Mouse (Mus musculus): ENCODE data around the gene Zfp607b.
A peak's percentile ranks its signal among the peaks of the same experiment; 100 is the strongest.

Gene Zfp607b

DNA sequence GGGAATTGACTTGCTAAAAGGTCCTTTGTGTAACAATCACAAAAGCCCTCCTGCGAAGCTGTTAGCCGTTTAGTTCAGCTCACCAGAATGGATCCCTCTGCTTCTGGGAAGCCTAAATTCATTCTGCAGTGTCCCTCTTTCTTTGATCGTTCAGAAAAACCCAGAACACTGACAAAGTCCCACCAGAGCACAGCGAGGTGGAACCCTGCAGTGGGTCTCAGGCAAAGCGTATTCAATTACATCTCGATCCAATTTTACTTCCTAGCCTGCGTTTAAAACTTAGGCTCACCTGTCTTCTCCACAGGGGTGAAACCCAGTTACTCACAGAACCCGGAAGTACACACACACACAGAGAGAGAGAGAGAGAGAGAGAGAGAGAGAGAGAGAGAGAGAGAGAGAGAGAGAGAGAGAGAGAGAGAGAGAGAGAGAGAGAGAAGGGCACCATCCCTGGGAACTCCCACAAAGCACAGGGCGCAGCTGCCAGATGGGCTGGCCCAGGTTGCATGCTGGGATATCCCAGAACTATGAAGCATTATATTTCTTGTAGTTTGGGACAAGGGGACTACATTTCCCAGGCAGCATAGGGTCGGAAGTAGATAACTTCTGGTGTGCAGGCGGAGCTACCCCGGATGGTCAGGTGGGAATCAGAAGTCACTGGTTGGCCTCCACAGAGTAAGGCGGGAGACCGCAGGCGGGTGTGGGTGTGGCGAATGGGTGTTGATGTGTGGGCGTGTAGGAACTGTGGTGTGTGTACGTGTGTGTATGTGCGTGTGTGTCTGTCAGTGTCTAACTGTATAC lies at the start of gene Zfp607b:
Gene Zfp607b (plus strand): TSS at position 526 of the 798 bp plus-strand sequence.
- peak; percentile 96 for DNase-seq (ENCODE audit: low read depth)

- peak; percentile 21 for DNase-seq (ENCODE audit: low read depth)
Observed at GRCm38 (mm10) chr7:27644471-27644870, 44.7 kb upstream of the Zfp607b start.

DNA sequence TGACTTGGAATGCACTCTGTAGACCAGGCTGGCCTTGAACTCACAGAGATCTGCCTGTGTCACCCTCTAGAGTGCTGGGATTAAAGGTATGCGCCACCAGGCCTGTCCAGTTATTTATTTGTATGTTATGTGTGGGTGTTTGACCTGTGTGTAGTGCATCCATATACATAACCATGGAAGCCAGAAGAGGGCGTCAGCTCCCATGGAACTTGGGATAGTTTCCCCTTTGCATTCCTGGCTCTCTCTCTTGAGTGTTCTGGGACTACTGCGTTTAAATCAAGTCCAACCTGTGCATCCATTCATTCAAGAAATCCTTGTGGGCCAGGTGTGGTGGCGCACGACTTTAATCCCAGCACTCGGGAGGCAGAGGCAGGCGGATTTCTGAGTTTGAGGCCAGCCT lies 42.6 kb upstream of the Zfp607b start:
- DNase-seq (ENCODE audit: low read depth), result no peak

- no peak for DNase-seq (ENCODE audit: low read depth)
Observed at GRCm38 (mm10) chr7:27647281-27648002, 41.7 kb upstream of the Zfp607b start.

DNA sequence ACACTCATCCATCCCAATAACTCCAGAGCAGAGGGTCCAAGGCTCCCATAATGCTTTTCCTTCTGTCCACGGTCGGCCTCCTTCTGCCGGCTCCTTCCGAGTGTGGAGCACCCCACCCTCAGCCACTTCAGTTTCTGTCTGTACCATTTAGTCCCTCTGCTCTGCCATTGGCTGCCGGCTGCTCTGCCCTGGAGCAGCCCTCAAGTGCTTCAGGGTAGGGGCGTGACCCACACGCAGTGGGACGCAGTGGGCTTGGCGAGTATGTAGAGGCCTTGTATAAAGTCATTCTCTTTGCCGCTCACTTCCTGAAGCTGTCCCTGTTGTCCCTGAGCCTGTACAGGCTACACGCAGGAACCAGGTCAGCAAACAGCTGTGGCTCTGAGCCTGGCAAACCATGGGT lies 39.4 kb upstream of the Zfp607b start:
- DNase-seq (ENCODE audit: low read depth), result no peak

DNA sequence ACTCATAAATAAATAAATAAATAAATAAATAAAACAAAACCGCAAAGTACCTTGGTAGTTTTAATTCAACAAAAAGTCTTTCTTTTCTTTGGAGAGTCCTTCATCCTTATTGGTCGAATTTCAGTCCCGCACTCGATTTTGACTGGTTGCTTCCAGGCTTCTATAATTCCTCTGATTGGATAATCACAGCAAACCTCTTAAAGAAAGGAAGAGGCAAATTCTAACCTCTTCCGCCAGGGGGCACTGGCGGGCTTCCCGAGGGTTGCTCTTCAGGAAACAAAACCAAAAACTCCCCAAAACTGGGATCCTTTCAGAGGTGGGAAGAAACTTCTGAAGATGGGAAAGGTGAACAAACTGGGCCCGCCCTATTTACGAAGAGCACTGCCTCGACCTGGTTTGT lies 38.2 kb upstream of the Zfp607b start:
- DNase-seq (ENCODE audit: low read depth), result peak; percentile 85

DNA sequence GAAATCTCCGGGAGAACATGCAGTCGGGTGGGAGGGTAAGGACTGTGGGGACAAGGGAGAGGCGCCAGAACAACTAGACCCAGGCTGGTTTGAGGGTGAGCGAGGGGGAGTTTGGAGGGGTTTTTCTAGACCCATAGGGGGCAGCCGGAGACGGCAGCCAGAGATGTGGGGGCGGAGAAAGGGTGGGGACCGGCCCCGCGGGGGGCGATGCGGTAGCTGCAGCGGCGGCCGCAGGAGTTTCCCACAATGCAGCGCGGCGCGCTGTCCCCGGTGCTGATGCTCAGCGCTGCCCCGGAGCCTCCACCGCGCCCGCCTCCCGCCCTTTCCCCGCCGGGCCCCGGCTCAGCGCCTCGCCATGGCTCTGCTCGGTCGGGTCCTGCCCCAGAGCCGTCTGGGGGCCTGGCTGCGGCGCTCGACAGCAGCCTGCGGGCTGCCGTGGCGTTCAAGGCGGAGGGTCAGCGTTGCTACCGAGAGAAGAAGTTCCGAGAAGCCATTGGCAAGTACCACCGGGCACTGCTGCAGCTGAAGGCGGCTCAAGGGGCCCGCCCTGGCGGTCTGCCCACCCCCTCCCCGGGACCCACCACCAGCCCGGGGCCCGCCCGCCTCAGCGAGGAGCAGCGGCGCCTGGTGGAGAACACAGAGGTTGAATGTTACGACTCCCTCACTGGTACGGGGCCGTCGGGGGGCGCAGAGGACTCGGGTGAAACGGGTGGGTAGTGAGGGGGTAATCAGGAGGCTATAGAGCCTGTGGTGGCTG lies 35.3 kb upstream of the Zfp607b start, which contains the start of gene Ttc9b:
Gene Ttc9b (plus strand): TSS at position 235 of the 757 bp plus-strand sequence.
- DNase-seq (ENCODE audit: low read depth), result peak; percentile 45

DNA sequence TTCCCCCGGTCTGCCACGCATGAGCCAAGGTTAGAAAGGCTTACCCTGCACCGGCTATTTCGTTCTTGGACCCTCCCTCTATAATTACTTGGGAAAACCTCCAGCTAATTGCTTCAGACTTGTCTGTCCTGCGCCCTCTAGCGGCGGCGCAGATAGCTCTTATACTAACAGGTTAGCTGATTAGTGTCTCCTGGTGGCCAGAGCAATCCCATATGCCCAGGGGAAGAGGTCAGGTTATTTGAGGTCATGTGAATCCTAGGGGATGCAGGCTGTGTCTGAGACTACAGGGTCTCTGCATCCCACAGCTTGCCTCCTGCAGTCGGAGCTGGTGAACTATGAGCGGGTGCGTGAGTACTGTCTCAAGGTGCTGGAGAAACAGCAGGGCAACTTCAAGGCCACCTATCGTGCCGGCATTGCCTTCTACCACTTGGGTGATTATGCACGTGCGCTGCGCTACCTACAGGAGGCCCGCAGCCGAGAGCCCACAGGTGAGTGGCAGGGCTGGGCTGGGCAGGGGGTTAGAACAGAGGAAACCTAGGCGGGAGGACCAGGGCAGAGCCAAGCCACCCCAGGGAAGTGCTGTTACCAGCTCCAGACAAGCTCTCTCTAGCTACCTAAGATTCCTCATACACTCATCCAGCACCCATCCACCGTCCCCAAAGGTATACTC lies 34.4 kb upstream of the Zfp607b start:
- peak; percentile 67 for DNase-seq (ENCODE audit: low read depth)

DNA sequence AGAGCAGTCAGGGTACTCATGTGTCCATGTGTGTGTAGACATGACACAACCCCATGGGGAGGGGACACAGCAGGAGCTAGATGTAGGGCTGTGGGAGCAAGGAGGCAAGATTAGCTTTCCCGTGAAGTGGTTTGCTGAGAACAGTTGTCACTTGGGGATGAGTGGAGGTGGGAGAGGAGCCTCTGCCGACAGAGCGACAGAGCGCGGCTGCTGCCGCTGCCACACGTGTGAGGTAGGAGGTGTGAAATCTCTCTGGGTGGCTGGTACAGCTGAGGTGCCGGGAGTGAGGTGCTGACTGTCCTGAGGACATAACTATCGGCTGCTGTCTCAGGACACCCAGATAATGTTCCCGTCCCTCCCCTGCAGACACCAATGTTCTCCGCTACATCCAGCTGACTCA lies 33.6 kb upstream of the Zfp607b start:
- DNase-seq (ENCODE audit: low read depth), result no peak

GRCm38 (mm10) chr7:27656600-27656999 lies 32.5 kb upstream of the Zfp607b start:
- no peak for DNase-seq (ENCODE audit: low read depth)

DNA sequence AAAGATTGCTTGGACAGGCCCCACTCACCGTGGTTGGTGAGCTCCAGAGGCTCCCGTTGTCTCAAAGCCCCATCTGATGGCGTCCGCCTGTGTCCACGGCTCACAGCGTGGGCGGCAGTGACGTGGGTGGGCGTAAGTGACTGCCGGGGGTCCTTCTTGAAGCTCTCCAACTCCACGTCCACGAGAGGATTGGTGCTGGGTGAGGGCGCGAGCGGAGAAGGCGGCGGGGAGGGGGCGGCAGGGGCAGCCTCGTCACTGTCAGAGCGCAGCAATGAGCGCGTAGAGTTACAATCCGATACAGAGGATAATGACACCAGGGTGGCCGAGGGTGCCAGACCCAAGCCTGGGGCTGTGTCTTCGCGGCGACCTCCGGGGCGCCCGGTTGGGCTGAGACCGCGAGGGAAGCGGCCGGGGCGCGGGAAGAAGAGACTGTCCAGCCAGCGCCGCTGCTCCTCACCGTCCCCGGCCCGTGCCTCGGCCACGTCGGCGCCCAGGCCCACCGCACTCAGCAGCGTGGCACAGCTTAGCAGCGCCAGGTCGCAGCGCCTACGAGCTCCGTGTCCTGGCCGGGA lies 31.2 kb upstream of the Zfp607b start:
- DNase-seq (ENCODE audit: low read depth), result no peak

GRCm38 (mm10) chr7:27658712-27659663 lies 30.2 kb upstream of the Zfp607b start:
- no peak for DNase-seq (ENCODE audit: low read depth)

DNA sequence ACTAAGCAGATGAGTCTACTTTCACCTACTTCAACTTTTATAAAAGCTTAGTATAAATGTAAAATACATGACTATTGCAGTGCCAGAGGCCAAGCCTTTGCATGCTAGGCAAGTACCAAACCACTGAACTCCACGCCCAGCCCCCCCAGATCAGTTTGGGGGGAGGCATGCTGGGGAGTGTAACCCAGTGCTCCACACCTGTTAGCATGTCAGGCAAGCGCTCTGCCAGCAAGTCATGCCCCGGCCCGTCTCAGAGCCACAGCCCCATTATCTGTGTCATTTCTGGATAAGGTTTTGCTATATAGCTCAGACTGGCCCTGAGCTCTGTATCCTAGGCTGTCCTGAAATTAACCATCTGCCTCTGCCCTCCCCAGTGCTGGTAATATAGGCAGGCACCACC lies 27.1 kb upstream of the Zfp607b start:
- no peak for DNase-seq (ENCODE audit: low read depth)

GRCm38 (mm10) chr7:27673064-27673574 lies 16.0 kb upstream of the Zfp607b start:
- no peak for DNase-seq (ENCODE audit: low read depth)

DNA sequence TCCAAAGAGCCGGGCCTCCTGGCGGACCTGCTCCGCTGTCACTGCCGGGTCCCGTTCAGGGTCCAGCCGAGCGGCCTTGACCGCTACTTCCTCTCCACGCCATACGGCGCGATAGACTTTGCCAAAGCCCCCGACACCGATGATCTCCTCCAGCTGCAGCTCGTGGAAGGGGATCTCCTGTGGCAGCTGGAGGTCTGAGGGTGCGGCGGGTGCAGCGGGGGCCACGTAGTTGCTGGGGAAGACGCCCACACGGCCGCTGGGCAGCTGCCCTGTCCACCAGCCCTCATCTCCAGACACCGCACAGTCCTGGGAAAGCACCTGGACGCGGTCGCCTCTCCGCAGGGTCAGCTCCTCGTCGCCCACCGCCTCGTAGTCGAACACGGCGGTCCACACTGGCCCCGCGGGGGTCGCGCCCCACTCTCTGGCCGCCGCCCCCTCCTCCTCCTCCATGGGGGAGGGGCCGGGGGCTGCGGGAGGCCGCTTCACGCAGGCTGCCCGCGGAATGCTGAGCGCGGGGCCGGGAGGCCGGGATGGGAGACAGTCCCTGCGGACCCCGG lies 15.5 kb upstream of the Zfp607b start:
- DNase-seq (ENCODE audit: low read depth), result peak; percentile 26

- DNase-seq (ENCODE audit: low read depth), result no peak
Observed at GRCm38 (mm10) chr7:27674195-27674521, 15.0 kb upstream of the Zfp607b start.

GRCm38 (mm10) chr7:27674522-27675221 lies 14.5 kb upstream of the Zfp607b start, which contains the start of gene Map3k10:
TSS of gene Map3k10 (minus strand) at chr7:27674598.
- peak; percentile 96 for DNase-seq (ENCODE audit: low read depth)

DNA sequence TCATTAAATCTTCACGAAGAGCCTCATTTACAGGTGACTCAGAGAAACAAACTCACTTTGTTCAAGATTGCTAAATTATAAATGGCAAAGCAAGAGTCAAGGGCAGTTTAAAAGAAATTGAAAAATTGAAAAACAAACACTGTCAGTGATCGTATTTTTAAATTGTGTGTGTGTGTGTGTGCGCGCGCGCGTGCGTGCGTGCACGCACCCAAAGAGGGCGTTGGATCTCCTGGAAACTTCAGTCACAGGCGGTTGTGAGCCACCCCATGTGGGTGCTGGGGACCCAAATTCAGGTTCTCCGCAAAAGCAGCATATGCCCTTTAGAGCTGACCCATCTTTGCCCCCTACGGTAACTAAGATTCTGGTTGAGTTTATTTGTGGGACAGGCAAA lies 13.9 kb upstream of the Zfp607b start:
- no peak for DNase-seq (ENCODE audit: low read depth)

DNA sequence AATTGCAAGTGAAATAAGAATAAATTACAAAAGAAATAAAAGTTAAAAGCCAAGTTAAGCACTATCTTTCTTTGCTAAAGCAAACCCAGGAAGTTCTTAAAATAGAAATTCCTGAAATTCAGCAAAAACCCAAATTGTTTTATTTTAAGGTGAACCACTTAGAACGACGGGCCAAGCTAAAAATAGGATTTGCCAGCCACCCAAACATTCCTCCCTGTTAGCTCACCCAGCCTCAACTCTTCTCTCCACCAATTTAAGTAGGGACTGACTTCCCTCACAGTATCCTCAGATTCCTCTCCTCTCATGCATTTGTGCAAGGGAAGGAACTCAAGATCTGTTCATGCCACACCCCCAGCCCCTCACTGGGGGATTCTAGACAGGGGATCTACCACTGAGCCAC lies 5.9 kb upstream of the Zfp607b start:
- no peak for DNase-seq (ENCODE audit: low read depth)
